ENCODE assay signal across 10 mouse cellular contexts in the genomic region with DNA sequence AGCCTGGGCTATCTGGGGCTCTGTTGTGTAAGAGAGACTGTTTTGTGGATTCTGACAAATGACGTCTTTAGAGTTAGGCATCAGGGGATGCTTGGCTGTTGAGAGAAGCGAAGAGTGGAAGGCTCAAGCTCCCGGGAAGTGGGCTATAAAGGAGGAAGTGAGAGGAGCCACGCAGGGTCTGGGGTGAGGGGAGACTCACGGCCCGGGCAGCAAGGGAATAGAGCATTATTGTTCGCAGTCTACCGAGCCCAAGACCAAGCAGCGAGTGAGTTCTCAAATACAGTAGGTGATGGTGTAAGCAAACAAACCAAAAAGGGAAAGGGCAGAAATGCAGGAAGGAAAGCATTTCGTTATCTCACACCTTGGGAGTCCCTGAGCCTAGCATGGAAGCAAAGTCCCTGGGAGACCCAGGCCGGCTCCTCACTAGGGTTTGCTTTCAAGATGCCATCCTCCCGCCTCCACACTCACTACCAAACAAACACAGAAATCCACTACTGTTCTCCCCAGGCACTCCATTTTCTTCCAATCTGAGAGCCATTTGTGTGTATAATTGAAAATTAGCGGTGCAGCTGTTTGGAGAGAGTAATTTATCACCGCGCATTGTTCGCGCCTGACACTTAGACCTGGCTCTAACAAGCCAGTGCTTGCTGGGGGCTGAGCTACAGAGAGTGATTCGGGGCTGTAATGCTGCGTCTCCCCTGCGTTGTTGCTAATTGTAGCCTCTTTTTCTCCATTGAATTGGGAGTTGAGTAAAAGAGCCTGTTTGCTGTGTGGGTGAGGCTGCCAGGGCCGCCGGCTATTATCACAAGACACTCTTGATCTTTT.
DNase-seq lines count a peak whose midpoint lies in the region; ATAC-seq and TF ChIP-seq lines count a peak whose summit lies in the region.
"Had no signal": no experiment of that assay in that cellular context is flagged by ENCODE, and none has a peak within 500 bp of the region (broad histone marks: within the 10 kb centered on the region; RNA-seq: fewer than 3 reads in every experiment).

No protein-coding gene starts in this region.

- no peak for TF ChIP-seq CTCF in stomach, postnatal 0 days (IDR thresholded peaks at IDR 0.05; ENCODE audit: low read depth)

- no peaks in the 10 kb centered on the region for H3K9me3 ChIP-seq in midbrain, embryonic 11.5 days (ENCODE audit: control insufficient read depth, low read length)
- H3K9me3 ChIP-seq in midbrain, embryonic 10.5 days (replicated peaks): no peaks in the 10 kb centered on the region
- no peaks in the 10 kb centered on the region for H3K9me3 ChIP-seq in limb, embryonic 13.5 days
- H3K9me3 ChIP-seq in stomach, postnatal 0 days (ENCODE audit: control insufficient read depth, low read length): no peaks in the 10 kb centered on the region

- H3K36me3 ChIP-seq in midbrain, embryonic 11.5 days (ENCODE audit: control insufficient read depth, insufficient read depth, low read length): no peaks in the 10 kb centered on the region
- H3K36me3 ChIP-seq in midbrain, embryonic 10.5 days: no peaks in the 10 kb centered on the region
- no peaks in the 10 kb centered on the region for H3K36me3 ChIP-seq in limb, embryonic 13.5 days
- H3K36me3 ChIP-seq in stomach, postnatal 0 days (ENCODE audit: control insufficient read depth, insufficient read depth, low read length): no peaks in the 10 kb centered on the region

- H3K4me1 ChIP-seq in midbrain, embryonic 11.5 days (ENCODE audit: control insufficient read depth, insufficient read depth, low read length): no peaks in the 10 kb centered on the region
- H3K4me1 ChIP-seq in midbrain, embryonic 10.5 days: peaks cover 3% of the 10 kb centered on the region
- H3K4me1 ChIP-seq in limb, embryonic 13.5 days: peaks cover 11% of the 10 kb centered on the region; the same call in 1 of the 2 replicates
- H3K4me1 ChIP-seq in stomach, postnatal 0 days (replicated peaks; ENCODE audit: control insufficient read depth, insufficient read depth): no peaks in the 10 kb centered on the region
- H3K4me1 ChIP-seq: megakaryocyte, embryonic 14.5 days had no signal

- no peak overlapping the region for H3K4me3 ChIP-seq in midbrain, embryonic 11.5 days (ENCODE audit: low read depth, low read length)
- H3K4me3 ChIP-seq in midbrain, embryonic 10.5 days: no peak overlapping the region
- peak overlapping the region; percentile 5; the same call in 1 of the 2 replicates for H3K4me3 ChIP-seq in limb, embryonic 13.5 days
- no peak overlapping the region for H3K4me3 ChIP-seq in stomach, postnatal 0 days (ENCODE audit: low read depth, low read length)
- H3K4me3 ChIP-seq: megakaryocyte, embryonic 14.5 days had no signal

- no peak for TF ChIP-seq EP300 in stomach, postnatal 0 days (optimal IDR thresholded peaks at IDR 0.05)

- no peak overlapping the region for H3K4me2 ChIP-seq in midbrain, embryonic 11.5 days
- H3K4me2 ChIP-seq in limb, embryonic 13.5 days (replicated peaks): peak overlapping the region; percentile 44
- peak overlapping the region; percentile 27; the same call in 1 of the 2 replicates for H3K4me2 ChIP-seq in stomach, postnatal 0 days (replicated peaks; ENCODE audit: low read depth)

- no peaks in the 10 kb centered on the region for H3K27me3 ChIP-seq in midbrain, embryonic 11.5 days (ENCODE audit: control insufficient read depth, insufficient read depth, low read length)
- no peaks in the 10 kb centered on the region; the same call in 1 of the 2 replicates for H3K27me3 ChIP-seq in midbrain, embryonic 10.5 days (ENCODE audit: low read depth, poor library complexity, severe bottlenecking)
- H3K27me3 ChIP-seq in limb, embryonic 13.5 days: peaks cover 5% of the 10 kb centered on the region; the same call in 1 of the 2 replicates
- H3K27me3 ChIP-seq in stomach, postnatal 0 days (ENCODE audit: control insufficient read depth, insufficient read depth, low read length): no peaks in the 10 kb centered on the region
- H3K27me3 ChIP-seq: megakaryocyte, embryonic 14.5 days had no signal

- DNase-seq in heart, adult 11 months: peak; percentile 64
- DNase-seq in heart, adult 8-10 months (ENCODE audit: low spot score): no peak
- DNase-seq in midbrain, embryonic 11.5 days (ENCODE audit: low spot score, missing footprints): no peak
- DNase-seq in midbrain, embryonic 10.5 days (ENCODE audit: low spot score): no peak
- DNase-seq in stomach, postnatal 0 days (ENCODE audit: low spot score): peak; percentile 29
- DNase-seq in cerebellum, postnatal 36 days: no peak
- DNase-seq: adrenal gland, adult 8-10 months had no signal

- 69% methylated on average over 22 of the region's 22 CpGs for WGBS in midbrain, embryonic 11.5 days
- WGBS in midbrain, embryonic 10.5 days: 67% methylated on average over 22 of the region's 22 CpGs
- 34% methylated on average over 22 of the region's 22 CpGs for WGBS in limb, embryonic 13.5 days
- WGBS in stomach, postnatal 0 days: 35% methylated on average over 22 of the region's 22 CpGs

- 0 out of 2 replicates have a peak, but pooled peaks have one; percentile 33 for ATAC-seq in midbrain, embryonic 11.5 days (ENCODE audit: low FRiP score)
- no peak for ATAC-seq in limb, embryonic 13.5 days (ENCODE audit: low FRiP score, low read depth)
- peak; percentile 64 for ATAC-seq in stomach, postnatal 0 days (ENCODE audit: low FRiP score, low TSS enrichment)
- ATAC-seq in inflammation-experienced regulatory T-cells, adult 6 months: no peak

- H3K27ac ChIP-seq in midbrain, embryonic 11.5 days (ENCODE audit: low read depth, low read length): no peak overlapping the region
- no peak overlapping the region; the same call in 1 of the 2 replicates for H3K27ac ChIP-seq in midbrain, embryonic 10.5 days (replicated peaks)
- H3K27ac ChIP-seq in limb, embryonic 13.5 days: no peak overlapping the region
- H3K27ac ChIP-seq in stomach, postnatal 0 days (replicated peaks): peak overlapping the region; percentile 63

- H3K9ac ChIP-seq in midbrain, embryonic 11.5 days (ENCODE audit: low read length): no peak overlapping the region
- no peak overlapping the region for H3K9ac ChIP-seq in limb, embryonic 13.5 days
- H3K9ac ChIP-seq in stomach, postnatal 0 days (ENCODE audit: low read length): no peak overlapping the region

Comparison
In these comparisons a context has a peak if more than half of its experiments do, and no peak if none do; other contexts are left out.
1. DNase-seq: peak in heart, adult 11 months (single experiment) and stomach, postnatal 0 days (single experiment); none in heart, adult 8-10 months (single experiment), midbrain, embryonic 11.5 days (single experiment), midbrain, embryonic 10.5 days (single experiment) and cerebellum, postnatal 36 days (0 of 2).
2. ATAC-seq: peak in midbrain, embryonic 11.5 days (single experiment) and stomach, postnatal 0 days (single experiment); none in limb, embryonic 13.5 days (single experiment) and inflammation-experienced regulatory T-cells, adult 6 months (single experiment).